Mouse (Mus musculus): ENCODE data around the gene Crlf2.

Gene Crlf2

GRCm38 (mm10) chr5:109558404-109559160, at the start of gene Crlf2:
TSS of gene Crlf2 (minus strand) at chr5:109558993.
- in situ Hi-C loops (cut with MboI; ENCODE audit: unreplicated experiment in 2 of 2), result loop anchor here (5.0 to 25.0 kb wide), 6 partner anchors 549 to 1279 kb away; partner anchors contain the start of genes Atp5k (in 1 of the 2), Chek2 (in 1 of the 2), Chfr (in 1 of the 2) and Ep400 (in 1 of the 2)

GRCm38 (mm10) chr5:109602585-109602984, 43.8 kb upstream of the Crlf2 start:
- in situ Hi-C loops (cut with MboI; ENCODE audit: unreplicated experiment in 2 of 2), result loop anchor here (5.0 to 10.0 kb wide), 10 partner anchors 262 to 1030 kb away; partner anchors contain the start of gene Chfr (in 1 of the 2)

GRCm38 (mm10) chr5:109601080-109601479, 42.3 kb upstream of the Crlf2 start:
- in situ Hi-C loops (cut with MboI; ENCODE audit: unreplicated experiment in 2 of 2), result loop anchor here (5.0 to 10.0 kb wide), 10 partner anchors 264 to 1031 kb away; partner anchors contain the start of gene Chfr (in 1 of the 2)

GRCm38 (mm10) chr5:109598876-109599275, 40.1 kb upstream of the Crlf2 start:
- in situ Hi-C loops (cut with MboI; ENCODE audit: unreplicated experiment in 2 of 2), result loop anchor here (5.0 to 25.0 kb wide), 5 partner anchors 47 to 1663 kb away; no protein-coding TSS in a partner anchor

GRCm38 (mm10) chr5:109596647-109597046, 37.9 kb upstream of the Crlf2 start:
- in situ Hi-C loops (cut with MboI; ENCODE audit: unreplicated experiment in 2 of 2), result loop anchor here (5.0 to 25.0 kb wide), 5 partner anchors 44 to 1666 kb away; no protein-coding TSS in a partner anchor

- in situ Hi-C loops (cut with MboI; ENCODE audit: unreplicated experiment in 2 of 2), result loop anchor here (25.0 kb wide), 4 partner anchors 1101 to 1274 kb away; partner anchors contain the start of genes Atp5k (in 1 of the 2), Chek2 (in 1 of the 2), Ep400 (in 1 of the 2) and Hscb (in 1 of the 2)
These were observed 4.0 kb upstream of the Crlf2 start for GRCm38 (mm10) chr5:109562829-109563228.

GRCm38 (mm10) chr5:109559191-109559590, 398 bp upstream of the Crlf2 start:
- in situ Hi-C loops (cut with MboI; ENCODE audit: unreplicated experiment in 2 of 2), result loop anchor here (5.0 to 25.0 kb wide), 6 partner anchors 548 to 1278 kb away; partner anchors contain the start of genes Atp5k (in 1 of the 2), Chek2 (in 1 of the 2), Chfr (in 1 of the 2) and Ep400 (in 1 of the 2)

GRCm38 (mm10) chr5:109558123-109558403, 730 bp downstream of the Crlf2 start:
- in situ Hi-C loops (cut with MboI; ENCODE audit: unreplicated experiment in 2 of 2), result loop anchor here (5.0 to 25.0 kb wide), 6 partner anchors 549 to 1279 kb away; partner anchors contain the start of genes Atp5k (in 1 of the 2), Chek2 (in 1 of the 2), Chfr (in 1 of the 2) and Ep400 (in 1 of the 2)

GRCm38 (mm10) chr5:109557321-109558122, 1.3 kb downstream of the Crlf2 start:
- in situ Hi-C loops (cut with MboI; ENCODE audit: unreplicated experiment in 2 of 2), result loop anchor here (5.0 to 25.0 kb wide), 6 partner anchors 550 to 1280 kb away; partner anchors contain the start of genes Atp5k (in 1 of the 2), Chek2 (in 1 of the 2), Chfr (in 1 of the 2) and Ep400 (in 1 of the 2)

- in situ Hi-C loops (cut with MboI; ENCODE audit: unreplicated experiment in 2 of 2), result loop anchor here (5.0 to 25.0 kb wide), 6 partner anchors 551 to 1281 kb away; partner anchors contain the start of genes Atp5k (in 1 of the 2), Chek2 (in 1 of the 2), Chfr (in 1 of the 2) and Ep400 (in 1 of the 2)
These were observed 2.0 kb downstream of the Crlf2 start for GRCm38 (mm10) chr5:109556591-109557320.

- in situ Hi-C loops (cut with MboI; ENCODE audit: unreplicated experiment in 2 of 2), result loop anchor here (5.0 to 25.0 kb wide), 6 partner anchors 551 to 1281 kb away; partner anchors contain the start of genes Atp5k (in 1 of the 2), Chek2 (in 1 of the 2), Chfr (in 1 of the 2) and Ep400 (in 1 of the 2)
These were observed 2.9 kb downstream of the Crlf2 start for GRCm38 (mm10) chr5:109555676-109556571.

- in situ Hi-C loops (cut with MboI; ENCODE audit: unreplicated experiment in 2 of 2), result loop anchor here (5.0 to 25.0 kb wide), 6 partner anchors 552 to 1282 kb away; partner anchors contain the start of genes Atp5k (in 1 of the 2), Chek2 (in 1 of the 2), Chfr (in 1 of the 2) and Ep400 (in 1 of the 2)
These were observed 3.5 kb downstream of the Crlf2 start for GRCm38 (mm10) chr5:109555236-109555675.

- in situ Hi-C loops (cut with MboI; ENCODE audit: unreplicated experiment in 2 of 2), result loop anchor here (5.0 to 25.0 kb wide), 7 partner anchors 43 to 1283 kb away; partner anchors contain the start of genes Atp5k (in 1 of the 2), Chek2 (in 1 of the 2), Chfr (in 1 of the 2) and Ep400 (in 1 of the 2)
These were observed 4.4 kb downstream of the Crlf2 start for GRCm38 (mm10) chr5:109554091-109555050.

- in situ Hi-C loops (cut with MboI; ENCODE audit: unreplicated experiment in 2 of 2), result loop anchor here (5.0 to 25.0 kb wide), 6 partner anchors 44 to 1284 kb away; partner anchors contain the start of genes Atp5k (in 1 of the 2), Chek2 (in 1 of the 2), Chfr (in 1 of the 2) and Ep400 (in 1 of the 2)
These were observed 5.4 kb downstream of the Crlf2 start for GRCm38 (mm10) chr5:109553160-109553930.

- in situ Hi-C loops (cut with MboI; ENCODE audit: unreplicated experiment in 2 of 2), result loop anchor here (5.0 to 25.0 kb wide), 6 partner anchors 45 to 1285 kb away; partner anchors contain the start of genes Atp5k (in 1 of the 2), Chek2 (in 1 of the 2), Chfr (in 1 of the 2) and Ep400 (in 1 of the 2)
These were observed 6.3 kb downstream of the Crlf2 start for GRCm38 (mm10) chr5:109552541-109552940.

GRCm38 (mm10) chr5:109552116-109552515, 6.7 kb downstream of the Crlf2 start:
- in situ Hi-C loops (cut with MboI; ENCODE audit: unreplicated experiment in 2 of 2), result loop anchor here (5.0 to 25.0 kb wide), 6 partner anchors 45 to 1285 kb away; partner anchors contain the start of genes Atp5k (in 1 of the 2), Chek2 (in 1 of the 2), Chfr (in 1 of the 2) and Ep400 (in 1 of the 2)
